Mouse (Mus musculus): ENCODE measurements at regions not wholly inside any gene's neighbourhood (a gene's known extent, or its start where the extent isn't known, plus 50 kb on each side); places are given as distances from the start of the nearest gene placed in this dataset.
"Not testable (repeated sequence)": the region's sequence is repeated elsewhere in the genome, so short reads cannot be mapped to it uniquely, and the experiment has no call there.

GRCm38 (mm10) chr6:81815962-81816338 lies 107.5 kb upstream of the Gcfc2 start:
- DNase-seq (ENCODE audit: low read depth, low spot score): no peak

GRCm38 (mm10) chr6:81817050-81817827 lies 106.2 kb upstream of the Gcfc2 start:
- DNase-seq (ENCODE audit: low read depth, low spot score): peak; percentile 71

DNA sequence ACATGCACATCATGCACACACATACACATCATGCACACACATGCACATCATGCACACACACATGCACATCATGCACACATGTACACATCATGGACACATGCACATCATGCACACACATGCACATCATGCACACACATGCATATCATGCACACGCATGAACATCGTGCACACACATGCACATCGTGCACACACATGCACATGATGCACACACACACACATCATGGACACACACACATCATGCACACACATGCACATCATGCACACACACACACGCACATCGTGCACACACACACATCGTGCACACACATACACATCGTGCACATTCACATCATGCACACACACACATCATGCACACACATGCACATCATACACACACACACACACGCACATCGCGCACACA lies 104.9 kb upstream of the Gcfc2 start:
- DNase-seq (ENCODE audit: low read depth, low spot score): no peak

DNA sequence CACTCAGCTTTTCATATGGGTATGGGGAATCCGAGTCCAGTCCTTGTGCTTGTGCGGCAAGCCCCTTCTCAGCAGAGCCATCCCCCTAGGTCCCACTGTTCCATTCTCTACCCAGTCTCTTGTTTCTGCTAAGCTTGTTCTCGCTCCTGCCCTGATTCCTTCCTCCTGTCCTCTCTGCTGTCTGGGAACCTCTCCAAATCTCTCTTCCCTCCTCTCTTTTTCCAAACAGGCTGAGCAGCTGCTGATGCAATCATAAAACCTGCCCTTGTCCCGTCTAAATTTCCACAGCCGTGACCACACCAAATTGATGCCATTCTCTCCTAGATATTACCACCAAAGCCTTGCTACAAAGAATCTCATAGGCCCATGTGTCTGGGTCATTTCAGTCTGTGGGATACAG lies 103.4 kb upstream of the Gcfc2 start:
- no peak for DNase-seq (ENCODE audit: low read depth, low spot score)

DNA sequence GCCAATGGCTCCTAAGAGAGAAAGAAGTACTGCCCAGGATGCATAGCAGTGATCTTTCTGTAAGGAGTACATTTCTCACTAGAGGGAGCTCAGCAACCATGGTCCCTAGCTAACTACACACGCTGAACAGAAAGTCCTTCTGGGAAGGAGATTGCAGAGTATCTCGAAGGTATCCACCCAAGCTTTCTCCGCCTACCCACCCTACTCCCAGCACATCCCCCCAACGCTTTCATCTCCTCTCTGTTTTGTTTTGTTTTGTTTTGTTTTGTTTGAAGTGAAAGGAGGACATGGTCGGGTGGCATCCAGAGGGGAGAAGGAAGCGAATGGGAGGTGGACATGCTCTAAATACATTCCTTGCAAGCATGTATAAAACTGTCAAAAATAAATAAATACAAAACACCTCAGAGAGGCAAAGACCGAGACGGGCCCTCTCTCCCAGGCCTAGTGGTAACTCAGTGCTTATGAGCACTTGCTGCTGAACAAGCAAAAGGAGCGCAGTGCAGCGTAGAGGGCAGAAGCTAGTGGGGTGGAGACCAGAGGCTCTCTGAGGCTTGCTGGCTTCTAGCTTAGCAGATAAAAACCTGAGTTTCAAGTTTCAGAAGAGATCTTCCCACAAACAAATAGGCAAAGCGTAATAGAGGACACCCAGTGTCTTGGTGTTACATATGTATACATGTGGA lies 83.9 kb upstream of the Gcfc2 start:
- peak; percentile 54 for DNase-seq (ENCODE audit: low read depth, low spot score)

DNA sequence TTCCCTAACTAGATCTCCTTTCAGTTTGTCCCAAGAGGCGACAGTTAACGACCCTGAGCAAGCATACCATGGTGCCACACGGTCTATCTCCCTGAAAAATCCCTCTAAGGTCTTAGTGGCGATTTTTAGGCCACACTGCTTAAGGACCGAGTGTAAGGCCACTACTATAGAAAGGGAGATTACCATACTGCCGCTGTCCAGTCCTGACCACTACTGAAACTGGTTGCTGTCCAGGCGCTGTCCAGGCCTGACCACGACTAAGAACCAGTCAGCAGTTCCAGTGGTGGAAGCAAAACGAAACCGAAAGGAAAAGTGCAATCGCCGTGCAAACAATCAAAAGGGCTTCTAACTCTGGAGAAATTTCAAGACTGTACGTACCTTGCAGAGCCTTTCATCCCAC lies 55.3 kb upstream of the Gcfc2 start:
- not testable (repeated sequence) for DNase-seq (ENCODE audit: low read depth, low spot score)
